Mouse (Mus musculus): Measurements from ENCODE around the gene Frat1. TPM values are rescaled to one million over a fixed set of nuclear protein-coding genes. Genes with fewer than 3 reads are reported as not detected.

Gene Frat1
- polyA plus RNA-seq, 1 experiment from 2014 or later = 21.1 TPM

DNA sequence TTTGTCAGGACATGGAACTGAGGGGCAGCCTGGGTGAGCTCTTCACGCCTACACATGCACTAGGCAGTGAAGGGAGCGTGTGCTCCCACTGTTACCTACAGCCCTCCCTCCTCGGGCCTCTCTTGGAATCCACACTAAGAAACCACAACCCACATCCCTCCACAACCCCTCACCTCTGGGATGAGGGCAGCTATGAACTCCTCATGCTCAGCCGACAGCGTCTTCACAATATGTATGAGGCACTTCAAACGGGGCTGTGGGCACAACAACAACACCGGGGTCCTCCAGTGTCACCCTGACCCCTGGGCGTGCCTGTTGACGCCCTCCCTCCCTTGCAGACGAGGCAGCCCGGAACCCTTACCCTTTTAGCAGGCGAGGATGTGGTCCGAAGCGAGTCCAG is 44.6 kb downstream of the Frat1 start:
- no peaks in the 10 kb centered on the region for H3K9me3 ChIP-seq
- H3K4me3 ChIP-seq = no peak overlapping the region
- no peaks in the 10 kb centered on the region for H3K4me1 ChIP-seq (replicated peaks)
- no peak overlapping the region for H3K4me2 ChIP-seq
- H3K27me3 ChIP-seq = no peaks in the 10 kb centered on the region
- no peak overlapping the region for H3K27ac ChIP-seq (replicated peaks)
- no peak for ATAC-seq (ENCODE audit: low FRiP score, low read depth)
- no peak overlapping the region for H3K9ac ChIP-seq
- WGBS = 94% methylated on average over 14 of the region's 14 CpGs
- peaks cover 69% of the 10 kb centered on the region for H3K36me3 ChIP-seq

DNA sequence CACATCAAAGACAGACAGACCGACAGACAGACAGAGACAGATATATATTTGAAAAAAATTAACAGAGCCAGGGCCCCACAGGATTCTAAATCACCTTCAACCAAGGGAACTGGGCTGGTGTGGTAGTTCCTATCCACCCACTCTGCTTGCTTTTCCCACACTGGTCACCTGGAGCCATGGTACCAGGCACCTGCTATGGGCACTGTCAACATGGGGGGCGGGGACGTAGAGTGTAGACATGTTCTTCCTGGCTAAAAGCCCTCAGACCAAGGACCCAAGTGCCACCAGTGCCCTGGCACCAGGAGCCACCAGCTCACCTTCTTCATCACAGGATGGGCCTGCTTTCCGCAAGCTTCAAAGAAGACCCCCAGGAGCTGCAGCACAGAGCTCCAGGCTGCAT is 52.1 kb downstream of the Frat1 start:
- Histone ChIP-seq H3K4me1 (replicated peaks) (no peaks in the 10 kb centered on the region), H3K9ac (no peak overlapping the region), H3K4me2 (no peak overlapping the region), H3K9me3 (no peaks in the 10 kb centered on the region), H3K27me3 (no peaks in the 10 kb centered on the region), H3K27ac (replicated peaks) (no peak overlapping the region), H3K4me3 (no peak overlapping the region), H3K36me3 (peaks cover 61% of the 10 kb centered on the region)
- ATAC-seq (ENCODE audit: low FRiP score, low read depth) = no peak
- WGBS = 99% methylated on average over 4 of the region's 4 CpGs

Other genes with a start within 250 kb of the Frat1 start
- gene Gm340, start 247.6 kb upstream of the Frat1 start, polyA plus RNA-seq (2015; fragmentation: Nextera tagmentation; extraction: Ambion mirVana) = 2.2 and 2.4 TPM in 2 replicates
- 23.5 and 25.7 TPM in 2 replicates for gene Slit1, start 86.3 kb upstream of the Frat1 start, polyA plus RNA-seq (2015; fragmentation: Nextera tagmentation; extraction: Ambion mirVana)
- 5.8 and 6.6 TPM in 2 replicates for gene Arhgap19, start 27.9 kb upstream of the Frat1 start, polyA plus RNA-seq (2015; fragmentation: Nextera tagmentation; extraction: Ambion mirVana)
- 6.7 and 8.1 TPM in 2 replicates for gene Frat2, start 18.2 kb downstream of the Frat1 start, polyA plus RNA-seq (2015; fragmentation: Nextera tagmentation; extraction: Ambion mirVana)
- 17.6 and 19.4 TPM in 2 replicates for gene Rrp12, start 66.2 kb downstream of the Frat1 start, polyA plus RNA-seq (2015; fragmentation: Nextera tagmentation; extraction: Ambion mirVana)
- 530 and 573 TPM in 2 replicates for gene Pgam1, start 82.0 kb downstream of the Frat1 start, polyA plus RNA-seq (2015; fragmentation: Nextera tagmentation; extraction: Ambion mirVana)
- 52.3 and 59.8 TPM in 2 replicates for gene Exosc1, start 103.5 kb downstream of the Frat1 start, polyA plus RNA-seq (2015; fragmentation: Nextera tagmentation; extraction: Ambion mirVana)
- gene Zdhhc16, start 103.5 kb downstream of the Frat1 start, polyA plus RNA-seq (2015; fragmentation: Nextera tagmentation; extraction: Ambion mirVana) = 85.9 and 86.6 TPM in 2 replicates
- 31.3 and 33.4 TPM in 2 replicates for gene Mms19, start 151.2 kb downstream of the Frat1 start, polyA plus RNA-seq (2015; fragmentation: Nextera tagmentation; extraction: Ambion mirVana)
- gene Ubtd1, start 151.8 kb downstream of the Frat1 start, polyA plus RNA-seq (2015; fragmentation: Nextera tagmentation; extraction: Ambion mirVana) = 13.0 and 15.0 TPM in 2 replicates
- 1.0 and 1.3 TPM in 2 replicates for gene Ankrd2, start 206.0 kb downstream of the Frat1 start, polyA plus RNA-seq (2015; fragmentation: Nextera tagmentation; extraction: Ambion mirVana)
- gene Hoga1, start 215.6 kb downstream of the Frat1 start, polyA plus RNA-seq (2015; fragmentation: Nextera tagmentation; extraction: Ambion mirVana) = 1.6 and 1.8 TPM in 2 replicates
- 0.12 and 0.14 TPM in 2 replicates for gene 4933411K16Rik, start 222.3 kb downstream of the Frat1 start, polyA plus RNA-seq (2015; fragmentation: Nextera tagmentation; extraction: Ambion mirVana)

Data from hindbrain, embryonic 15.5 days (tissue).